Mouse (Mus musculus) intestine, embryonic 16.5 days (tissue): ENCODE results near the gene Sgf29. TPM values are rescaled to one million over a fixed set of nuclear protein-coding genes. Genes with fewer than 3 reads are reported as not detected.

Experiments
- ATAC-seq: fragments of 200-750 bp; cut with Nextera tagmentation; 2 replicates; pipeline ENCODE4 v1.8.0; 2017; ENCODE audit warnings: moderate TSS enrichment, moderate library complexity
- H3K27ac ChIP-seq: fragments of 300-500 bp; sonication (generic); 2 replicates; pipeline ENCODE4 v1.5.1; 2014; ENCODE audit warnings: mild to moderate bottlenecking, low read length
- H3K27me3 ChIP-seq: fragments of 300-500 bp; sonication (generic); replicated peaks from 2 replicates; pipeline ENCODE4 v1.6.1; 2014; ENCODE audit warnings: low read length, control low read depth, mixed read lengths; ENCODE audit not compliant: control insufficient read depth, insufficient read depth
- H3K36me3 ChIP-seq: fragments of 300-500 bp; sonication (generic); 2 replicates; pipeline ENCODE4 v1.6.1; 2014; ENCODE audit warnings: low read length, control low read depth; ENCODE audit not compliant: control insufficient read depth, insufficient read depth
- H3K4me1 ChIP-seq: fragments of 300-500 bp; sonication (generic); 2 replicates; pipeline ENCODE4 v1.6.1; 2014; ENCODE audit warnings: low read length, control low read depth, mixed read lengths; ENCODE audit not compliant: control insufficient read depth, insufficient read depth
- H3K4me2 ChIP-seq: fragments of 300-500 bp; sonication (generic); 2 replicates; pipeline ENCODE4 v1.6.1; 2014; ENCODE audit warnings: low read depth, low read length, control low read depth
- H3K4me3 ChIP-seq: fragments of 300-500 bp; sonication (generic); 2 replicates; pipeline ENCODE4 v1.5.1; 2014; ENCODE audit warnings: mild to moderate bottlenecking, low read length
- H3K9ac ChIP-seq: fragments of 300-500 bp; sonication (generic); 2 replicates; pipeline ENCODE4 v1.6.1; 2014; ENCODE audit warnings: low read depth, low read length
- H3K9me3 ChIP-seq: fragments of 300-500 bp; sonication (generic); 2 replicates; pipeline ENCODE4 v1.6.1; 2016; ENCODE audit warnings: low read length, control low read depth; ENCODE audit not compliant: control insufficient read depth
- WGBS: fragments of 180-500 bp; shearing (Covaris S2); extraction: QIAGEN DNeasy Blood & Tissue Kit; methylation state at CpG from one replicate; pipeline ENCODE4 v1.1.7; 2014; 5-methylcytosine and 5-hydroxymethylcytosine counted together
- polyA plus RNA-seq: library from polyadenylated mRNA; unstranded; fragments of >200 nt; fragmentation: Nextera tagmentation; extraction: Ambion mirVana; gene quantifications from 2 replicates; pipeline ENCODE4 v1.2.1, GENCODE M21; 2015

The Sgf29 gene
- polyA plus RNA-seq, 1 experiment from 2014 or later: 49.8 TPM

DNA sequence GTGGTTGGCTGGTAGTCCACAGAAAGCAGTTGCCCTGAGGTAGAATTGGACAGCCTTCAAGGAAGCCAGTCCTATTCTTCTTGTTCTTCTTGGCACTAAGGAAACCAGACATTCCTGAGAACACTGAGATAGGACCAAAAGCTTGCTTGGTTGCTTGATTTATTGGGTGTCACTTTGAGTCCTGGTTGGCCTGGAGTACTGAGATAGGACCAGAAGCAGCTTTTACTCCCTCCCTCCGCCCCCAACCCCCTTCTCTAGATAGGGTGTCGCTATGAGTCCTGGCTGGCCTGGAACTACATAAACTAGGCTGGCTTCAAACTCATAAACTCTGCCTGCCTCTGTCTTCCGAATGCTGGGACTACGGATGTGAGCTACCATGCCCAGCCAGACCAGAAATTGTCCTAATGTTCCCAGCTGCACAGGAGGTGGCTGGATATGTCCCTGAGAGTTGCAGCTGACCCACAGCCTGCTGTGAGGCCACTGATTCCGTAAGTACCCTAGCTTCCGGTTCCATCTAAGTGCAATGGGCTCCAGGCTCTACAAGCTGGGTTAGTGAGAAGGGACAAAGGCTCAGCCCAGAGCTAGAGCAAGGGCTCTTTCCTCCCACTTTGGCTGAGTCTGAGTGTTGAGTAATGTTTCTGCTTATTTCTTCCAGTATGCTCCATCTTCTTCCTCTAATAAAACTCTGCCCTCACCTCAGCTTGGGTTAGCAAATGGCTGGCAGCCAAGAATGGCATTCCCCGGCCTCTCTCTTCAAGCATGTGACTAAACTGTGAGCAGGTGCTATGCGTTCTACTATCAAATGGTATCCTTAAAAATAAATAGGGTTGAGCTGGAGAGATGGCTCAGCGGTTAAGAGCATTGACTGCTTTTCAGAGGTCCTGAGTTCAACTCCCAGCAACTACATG lies 27.4 kb upstream of the Sgf29 start:
- 75% methylated on average over 9 of the region's 9 CpGs for WGBS
- no peaks in the 10 kb centered on the region for H3K27me3 ChIP-seq
- H3K4me1 ChIP-seq: peaks cover 11% of the 10 kb centered on the region
- H3K4me3 ChIP-seq: no peak overlapping the region
- H3K27ac ChIP-seq: no peak overlapping the region
- ATAC-seq: no peak
- no peak overlapping the region for H3K9ac ChIP-seq
- H3K4me2 ChIP-seq: no peak overlapping the region
- no peaks in the 10 kb centered on the region for H3K9me3 ChIP-seq
- no peaks in the 10 kb centered on the region for H3K36me3 ChIP-seq

DNA sequence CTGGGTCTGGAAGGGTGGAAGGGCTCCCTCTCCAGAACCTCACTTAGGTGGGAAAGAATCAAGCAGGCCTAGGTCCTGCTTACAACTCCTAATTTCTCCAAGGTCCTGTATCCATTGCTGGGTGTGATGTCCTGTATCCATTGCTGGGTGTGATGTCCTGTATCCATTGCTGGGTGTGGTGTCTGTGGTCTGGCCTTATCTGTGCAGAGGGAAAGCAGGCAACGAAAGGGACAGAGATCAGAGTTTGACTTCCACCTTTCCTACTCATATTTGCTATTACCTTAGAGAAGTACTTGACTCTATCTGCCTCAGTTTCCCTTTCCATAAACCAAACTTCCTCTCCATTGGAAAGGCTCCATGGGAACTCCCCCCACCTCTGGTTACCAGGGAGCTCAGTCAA lies 25.7 kb upstream of the Sgf29 start:
- Histone ChIP-seq H3K27me3 (no peaks in the 10 kb centered on the region), H3K9me3 (no peaks in the 10 kb centered on the region), H3K4me1 (peaks cover 11% of the 10 kb centered on the region), H3K9ac (no peak overlapping the region), H3K36me3 (no peaks in the 10 kb centered on the region), H3K4me2 (peak overlapping the region; percentile 8; the same call in 1 of the 2 replicates), H3K4me3 (no peak overlapping the region), H3K27ac (no peak overlapping the region)
- ATAC-seq: no peak
- 72% methylated on average over 1 of the region's 1 CpGs for WGBS

DNA sequence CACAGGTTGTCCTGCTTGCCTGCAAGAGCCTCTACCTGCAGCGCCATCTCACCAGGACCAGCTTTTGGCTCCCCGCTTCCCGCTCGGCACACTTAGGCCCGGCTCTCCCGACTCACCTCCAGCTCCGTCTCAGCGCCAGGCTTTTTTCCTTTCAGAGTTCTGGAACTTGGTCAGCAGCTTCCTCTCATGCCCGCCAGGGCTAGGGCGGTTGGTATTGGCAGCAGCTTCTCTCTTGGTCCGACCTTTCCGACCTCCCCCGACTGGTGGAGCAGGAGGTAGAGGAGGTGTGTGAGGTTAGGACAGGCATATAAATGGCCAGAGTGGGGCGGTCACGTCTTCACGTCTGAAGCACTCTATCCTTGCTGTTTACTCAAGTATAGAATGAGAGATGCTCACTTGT lies 24.3 kb upstream of the Sgf29 start:
- Histone ChIP-seq H3K9ac (no peak overlapping the region), H3K27ac (0 out of 2 replicates have a peak overlapping the region, but pooled peaks have one; percentile 5)

DNA sequence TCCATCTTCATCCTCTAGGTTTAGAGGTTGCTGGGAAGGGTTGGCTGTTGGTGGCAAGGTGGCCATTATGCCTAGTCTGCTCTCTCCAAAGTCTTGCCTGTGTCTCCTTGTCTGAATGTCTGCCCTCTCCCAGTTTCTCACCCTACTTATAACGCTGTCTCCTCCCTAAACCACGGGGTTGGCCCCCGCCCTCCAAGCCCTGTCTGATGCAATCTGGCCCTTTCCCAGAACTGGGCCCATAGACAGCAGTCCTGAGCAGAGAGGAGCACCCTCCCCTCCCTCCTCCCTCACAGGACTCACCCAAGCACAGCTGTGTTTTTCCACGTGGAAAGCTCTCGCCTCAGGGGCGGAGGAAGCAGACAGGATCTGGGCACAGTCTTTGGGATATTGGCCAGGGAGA lies 23.7 kb upstream of the Sgf29 start:
- H3K27ac ChIP-seq: peak overlapping the region; percentile 5; the same call in 1 of the 2 replicates
- no peaks in the 10 kb centered on the region for H3K36me3 ChIP-seq
- H3K4me3 ChIP-seq: peak overlapping the region; percentile 0; the same call in 1 of the 2 replicates
- H3K9me3 ChIP-seq: no peaks in the 10 kb centered on the region
- H3K27me3 ChIP-seq: no peaks in the 10 kb centered on the region
- peak overlapping the region; percentile 31; the same call in 1 of the 2 replicates for H3K9ac ChIP-seq
- H3K4me1 ChIP-seq: peaks cover 11% of the 10 kb centered on the region
- H3K4me2 ChIP-seq: no peak overlapping the region
- 34% methylated on average over 6 of the region's 6 CpGs for WGBS
- peak; percentile 85 for ATAC-seq

More for the DNA sequence above, 24.3 kb upstream of the Sgf29 start:
- no peak for ATAC-seq
- 68% methylated on average over 16 of the region's 16 CpGs for WGBS
- H3K9me3 ChIP-seq: no peaks in the 10 kb centered on the region
- no peaks in the 10 kb centered on the region for H3K27me3 ChIP-seq
- peaks cover 11% of the 10 kb centered on the region for H3K4me1 ChIP-seq
- no peaks in the 10 kb centered on the region for H3K36me3 ChIP-seq
- H3K4me3 ChIP-seq: peak overlapping the region; percentile 0; the same call in 1 of the 2 replicates
- H3K4me2 ChIP-seq: no peak overlapping the region

DNA sequence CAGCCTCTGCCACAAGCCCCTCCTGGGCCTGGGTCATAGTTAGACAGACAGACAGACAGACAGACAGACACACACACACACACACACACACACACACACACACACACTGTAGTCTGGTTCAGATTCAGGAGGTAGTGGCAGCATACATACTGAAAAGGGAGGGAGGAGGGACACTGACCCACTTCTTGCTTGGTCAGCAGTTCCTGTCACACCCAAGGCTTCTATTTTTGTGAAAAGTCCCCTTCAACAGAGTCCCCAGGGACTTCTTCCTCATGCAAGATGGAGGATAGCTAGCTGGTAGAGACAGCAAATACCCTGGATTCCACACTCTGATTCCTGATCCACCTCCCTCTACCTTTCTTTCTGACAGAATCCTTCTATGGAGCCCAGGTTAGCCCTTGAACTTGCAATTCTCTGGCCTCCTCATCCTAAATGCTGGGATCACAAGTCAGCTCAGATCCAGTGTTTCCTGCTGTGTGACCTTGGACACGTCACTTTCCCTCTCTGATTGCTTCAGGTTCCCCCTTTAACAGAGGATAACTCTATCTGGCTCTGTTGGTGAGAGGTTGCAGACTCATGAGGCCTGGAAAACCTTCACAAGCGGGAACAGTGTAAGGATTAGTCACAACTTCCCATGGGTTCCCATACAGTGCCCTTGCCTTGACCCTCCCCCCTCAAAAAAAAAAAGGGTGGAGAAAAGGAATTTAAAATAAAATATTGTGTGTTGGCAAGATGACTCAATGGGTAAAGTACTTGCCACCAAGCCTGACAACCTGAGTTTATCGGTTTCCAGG lies 23.1 kb upstream of the Sgf29 start:
- Histone ChIP-seq H3K4me3 (no peak overlapping the region), H3K27me3 (no peaks in the 10 kb centered on the region), H3K4me2 (no peak overlapping the region), H3K4me1 (peaks cover 11% of the 10 kb centered on the region), H3K9ac (peak overlapping the region; percentile 31; the same call in 1 of the 2 replicates), H3K9me3 (no peaks in the 10 kb centered on the region), H3K36me3 (no peaks in the 10 kb centered on the region), H3K27ac (peak overlapping the region; percentile 45)
- peak; percentile 7; the same call in 1 of the 2 replicates for ATAC-seq
- 80% methylated on average over 3 of the region's 3 CpGs for WGBS

DNA sequence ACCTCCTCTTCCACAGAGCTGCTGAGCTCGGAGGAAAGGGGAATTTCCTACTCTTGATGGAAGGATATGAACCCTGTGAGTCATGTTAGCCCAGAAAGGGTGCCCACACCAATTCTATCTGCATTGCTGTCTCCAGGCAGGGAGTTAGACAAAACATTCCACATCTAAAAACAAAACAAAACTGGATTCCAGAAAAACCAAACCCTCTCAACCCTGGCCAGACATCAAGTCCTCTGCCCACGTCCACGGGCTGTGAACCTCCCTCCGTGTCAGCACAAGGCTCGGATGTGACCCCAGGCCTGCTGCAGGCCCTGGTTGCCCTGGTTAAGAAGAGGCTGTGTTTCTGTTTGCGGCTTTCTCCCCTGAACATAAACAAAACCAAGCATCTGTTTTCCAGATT lies 21.0 kb upstream of the Sgf29 start:
- H3K27me3 ChIP-seq: no peaks in the 10 kb centered on the region
- WGBS: 42% methylated on average over 6 of the region's 6 CpGs
- H3K4me3 ChIP-seq: no peak overlapping the region
- H3K9ac ChIP-seq: no peak overlapping the region
- no peaks in the 10 kb centered on the region for H3K9me3 ChIP-seq
- ATAC-seq: no peak
- H3K36me3 ChIP-seq: no peaks in the 10 kb centered on the region
- peaks cover 11% of the 10 kb centered on the region for H3K4me1 ChIP-seq
- H3K4me2 ChIP-seq: no peak overlapping the region
- H3K27ac ChIP-seq: no peak overlapping the region

DNA sequence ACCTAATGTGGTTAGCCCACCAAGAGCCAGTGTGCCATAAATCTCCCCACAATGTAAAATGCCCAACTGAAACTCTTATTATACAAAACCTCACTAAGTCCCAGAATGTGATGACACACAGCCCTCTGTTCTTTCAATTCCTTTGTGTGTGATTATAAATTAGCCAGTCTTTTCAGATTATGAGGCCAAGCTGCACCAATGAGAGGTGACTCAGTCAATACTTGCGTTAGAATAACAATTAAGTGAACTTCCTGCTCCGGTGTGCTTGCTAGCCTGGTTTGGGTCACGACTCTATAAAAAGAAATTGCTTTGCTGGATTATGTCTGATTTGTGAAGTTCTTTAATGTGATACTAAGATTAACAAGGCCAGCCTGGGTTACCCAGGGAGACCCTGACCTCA lies 19.2 kb upstream of the Sgf29 start:
- 0 out of 2 replicates have a peak, but pooled peaks have one; percentile 19 for ATAC-seq
- no peak overlapping the region for H3K9ac ChIP-seq
- H3K4me2 ChIP-seq: no peak overlapping the region
- no peaks in the 10 kb centered on the region for H3K9me3 ChIP-seq
- H3K4me1 ChIP-seq: peaks cover 20% of the 10 kb centered on the region
- H3K36me3 ChIP-seq: no peaks in the 10 kb centered on the region
- no peak overlapping the region for H3K4me3 ChIP-seq
- no peaks in the 10 kb centered on the region for H3K27me3 ChIP-seq
- 31% methylated on average over 3 of the region's 3 CpGs for WGBS
- H3K27ac ChIP-seq: peak overlapping the region; percentile 44

DNA sequence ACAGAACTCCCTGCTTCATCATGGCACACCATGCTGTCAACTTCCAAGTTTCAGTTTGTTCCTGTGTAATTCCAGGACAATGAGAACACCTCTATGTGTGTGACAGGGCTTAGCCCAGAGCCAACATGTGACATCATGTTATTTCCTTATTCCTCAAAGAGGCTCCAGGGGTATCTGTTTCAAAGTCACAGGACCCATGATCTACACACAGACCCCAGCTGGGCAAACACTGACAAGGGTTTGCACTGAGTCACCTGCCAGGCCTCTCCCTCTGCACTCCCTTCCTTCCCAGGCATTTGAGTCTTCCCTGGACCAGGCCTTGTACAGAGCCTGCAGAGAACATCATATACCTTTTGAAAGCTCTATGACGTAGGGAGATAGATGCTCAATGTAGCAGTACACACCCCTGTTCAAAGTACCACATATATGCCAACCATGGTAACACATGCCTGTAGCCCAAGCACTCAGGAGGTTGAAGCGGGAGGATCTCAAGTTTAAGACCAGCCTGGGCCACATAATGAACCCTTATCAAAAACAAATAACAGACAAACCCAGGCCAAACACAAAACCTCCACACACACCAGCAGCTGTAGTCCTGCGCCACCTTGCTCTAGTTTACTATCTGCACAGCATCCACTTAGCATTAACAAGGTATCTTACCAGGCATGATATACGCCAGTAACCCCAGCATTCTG lies 18.1 kb upstream of the Sgf29 start, which contains the start of gene Nupr1:
Gene Nupr1, minus strand, starts transcription at position 38 of the 695 bp plus-strand sequence.
- H3K27ac ChIP-seq: peak within 1 kb of the TSS; percentile 50
- H3K36me3 ChIP-seq: no peaks in the 10 kb centered on the region
- 77% methylated on average over 4 of the region's 4 CpGs for WGBS
- no peak within 1 kb of the TSS for H3K9ac ChIP-seq
- ATAC-seq: peak; percentile 59
- no peaks in the 10 kb centered on the region for H3K9me3 ChIP-seq
- no peaks in the 10 kb centered on the region for H3K27me3 ChIP-seq
- no peak within 1 kb of the TSS for H3K4me2 ChIP-seq
- peaks cover 10% of the 10 kb centered on the region; the same call in 1 of the 2 replicates for H3K4me1 ChIP-seq
- no peak within 1 kb of the TSS for H3K4me3 ChIP-seq
